Mouse (Mus musculus) B cell, adult (primary cell): ENCODE results near the gene Scyl3. TPM values are rescaled to one million over a fixed set of nuclear protein-coding genes. Genes with fewer than 3 reads are reported as not detected.

ENCODE experiments used
- total RNA-seq: library from RNA; stranded (reverse); gene quantifications from 4 replicates; pipeline ENCODE4 v1.2.4, GENCODE M21; 2023; ENCODE audit not compliant: inconsistent age

The Scyl3 gene
- total RNA-seq, result 34.2 to 38.3 TPM (median 35.1 TPM) in 4 replicates

GRCm38 (mm10) chr1:163928846-163929245 lies at the start of gene Scyl3:
Scyl3 (plus strand) TSS chr1:163929100.

GRCm38 (mm10) chr1:163994721-163995608 lies 66.1 kb downstream of the Scyl3 start, which contains the start of the genes BC055324 and Mettl18:
BC055324 (minus strand) TSS chr1:163994796.
Mettl18 (plus strand) TSS chr1:163994889.

Other genes starting within 250 kb of the Scyl3 start
- not detected in 4 replicates for gene Mettl11b, start 203.9 kb upstream of the Scyl3 start, total RNA-seq
- gene Kifap3, start 149.5 kb upstream of the Scyl3 start, total RNA-seq, result 2.7 to 3.3 TPM (median 3.0 TPM) in 4 replicates
- gene BC055324, start 65.7 kb downstream of the Scyl3 start, total RNA-seq, result 6.3 to 9.9 TPM (median 6.7 TPM) in 4 replicates
- 4.4 to 6.9 TPM (median 5.7 TPM) in 4 replicates for gene Mettl18, start 65.8 kb downstream of the Scyl3 start, total RNA-seq
- gene Sele, start 119.1 kb downstream of the Scyl3 start, total RNA-seq, result not detected in 4 replicates
- 536 to 644 TPM (median 601 TPM) in 4 replicates for gene Sell, start 132.9 kb downstream of the Scyl3 start, total RNA-seq
- gene Selp, start 186.2 kb downstream of the Scyl3 start, total RNA-seq, result 1.2 to 1.8 TPM (median 1.6 TPM) in 4 replicates
- gene F5, start 222.7 kb downstream of the Scyl3 start, total RNA-seq, result 0.48 to 1.0 TPM (median 0.67 TPM) in 4 replicates